Mouse (Mus musculus) CH12.LX (cell line): ENCODE measurements around the gene Tfdp1. TPM values are rescaled to one million over a fixed set of nuclear protein-coding genes. Genes with fewer than 3 reads are reported as not detected.

ENCODE experiments used
- DNase-seq: peaks from one replicate; pipeline ENCODE4 v3.0.0-alpha.2; 2013; ENCODE audit errors: extremely low read depth
- H3K27ac ChIP-seq: 2 replicates; pipeline ENCODE4 v1.5.1; 2012; ENCODE audit warnings: low read depth, mild to moderate bottlenecking, control low read depth, moderate library complexity; ENCODE audit not compliant: insufficient read depth
- H3K27me3 ChIP-seq: replicated peaks from 2 replicates; pipeline ENCODE3; 2012; ENCODE audit warnings: inconsistent platforms
- H3K36me3 ChIP-seq, 2 experiments: replicated peaks in 1 of 2; 2 replicates each; pipeline versions ENCODE3 to v1.6.1; 2012; ENCODE audit warnings: inconsistent platforms in 1 of 2, low read length in 1 of 2, mild to moderate bottlenecking in 1 of 2, mixed read lengths in 1 of 2, moderate library complexity in 1 of 2; ENCODE audit not compliant: control insufficient read depth in 1 of 2, insufficient read depth in 1 of 2
- H3K4me1 ChIP-seq, 2 experiments: 2 replicates each; pipeline ENCODE4 v1.6.1; 2012; ENCODE audit warnings: inconsistent platforms in 1 of 2, moderate library complexity in 1 of 2; ENCODE audit not compliant: insufficient read depth in 2 of 2, control insufficient read depth in 1 of 2
- H3K4me2 ChIP-seq: 2 replicates; pipeline ENCODE4 v1.6.1; 2012; ENCODE audit warnings: low read depth, mild to moderate bottlenecking, control low read depth; ENCODE audit not compliant: poor library complexity, insufficient read depth, severe bottlenecking
- H3K4me3 ChIP-seq, 3 experiments: fragments of 150-350 bp in 1 of 3; sonication (generic) in 1 of 3; replicated peaks in 1 of 3; 2 replicates each; pipeline versions ENCODE3 to v1.5.1; 2011 to 2012; ENCODE audit warnings: low read depth in 2 of 3, low read length in 2 of 3, mild to moderate bottlenecking in 2 of 3, moderate library complexity in 2 of 3, control low read depth in 1 of 3, improper control_type of control experiment in 1 of 3, inconsistent platforms in 1 of 3, mixed read lengths in 1 of 3; ENCODE audit not compliant: poor library complexity in 1 of 3
- H3K79me2 ChIP-seq: replicated peaks from 2 replicates; pipeline ENCODE4 v1.6.1; 2012; ENCODE audit warnings: mild to moderate bottlenecking, moderate library complexity; ENCODE audit not compliant: control insufficient read depth, poor library complexity, insufficient read depth, severe bottlenecking; ENCODE audit errors: extremely low read depth
- H3K9ac ChIP-seq: 2 replicates; pipeline ENCODE4 v1.6.1; 2012; ENCODE audit warnings: low read depth, mild to moderate bottlenecking, control low read depth, moderate library complexity; ENCODE audit not compliant: insufficient read depth
- H3K9me3 ChIP-seq: replicated peaks from 2 replicates; pipeline ENCODE3; 2012; ENCODE audit warnings: low read length, inconsistent platforms, mixed read lengths
- BHLHE40 ChIP-seq: IDR thresholded peaks from 2 replicates; pipeline ENCODE4 v1.6.1; 2011; ENCODE audit warnings: mild to moderate bottlenecking, low read depth, low read length, improper control_type of control experiment
- CHD2 ChIP-seq: IDR thresholded peaks from 2 replicates; pipeline ENCODE4 v1.6.1; 2011; ENCODE audit warnings: low read length, improper control_type of control experiment
- GABPA ChIP-seq: IDR thresholded peaks from 2 replicates; pipeline ENCODE4 v1.6.1; 2012; ENCODE audit warnings: low read depth, low read length, improper control_type of control experiment, inconsistent platforms; ENCODE audit not compliant: insufficient replicate concordance
- HCFC1 ChIP-seq: IDR thresholded peaks from 2 replicates; pipeline ENCODE4 v1.6.1; 2012; ENCODE audit warnings: low read depth, mild to moderate bottlenecking, inconsistent platforms, low read length, improper control_type of control experiment
- IRF4 ChIP-seq: IDR thresholded peaks from 2 replicates; pipeline ENCODE4 v1.6.1; 2014; ENCODE audit warnings: low read depth, mild to moderate bottlenecking, inconsistent platforms, low read length, improper control_type of control experiment
- JUND ChIP-seq: conservative IDR thresholded peaks from 2 replicates; pipeline ENCODE4 v1.6.1; 2011; ENCODE audit warnings: low read depth, low read length, improper control_type of control experiment
- MAX ChIP-seq: IDR thresholded peaks from 2 replicates; pipeline ENCODE4 v1.6.1; 2011; ENCODE audit warnings: low read length, improper control_type of control experiment
- MAZ ChIP-seq: IDR thresholded peaks from 2 replicates; pipeline ENCODE4 v1.6.1; 2012; ENCODE audit warnings: low read depth, mild to moderate bottlenecking, inconsistent platforms, low read length, improper control_type of control experiment, moderate library complexity
- MYC ChIP-seq: IDR thresholded peaks from 2 replicates; pipeline ENCODE4 v1.6.1; 2011; ENCODE audit warnings: low read depth, mild to moderate bottlenecking, improper control_type of control experiment, low read length
- NELFE ChIP-seq: IDR thresholded peaks from 2 replicates; pipeline ENCODE4 v1.6.1; 2011; ENCODE audit warnings: low read depth, low read length, improper control_type of control experiment
- RCOR1 ChIP-seq: conservative IDR thresholded peaks from 2 replicates; pipeline ENCODE4 v1.6.1; 2012; ENCODE audit warnings: low read depth, mild to moderate bottlenecking, inconsistent platforms, low read length, improper control_type of control experiment
- UBTF ChIP-seq: IDR thresholded peaks from 2 replicates; pipeline ENCODE4 v1.6.1; 2012; ENCODE audit warnings: low read depth, mild to moderate bottlenecking, inconsistent platforms, low read length, improper control_type of control experiment, moderate library complexity
- USF1 ChIP-seq: IDR thresholded peaks from 2 replicates; pipeline ENCODE4 v1.6.1; 2014; ENCODE audit warnings: low read depth, mild to moderate bottlenecking, inconsistent platforms, low read length, improper control_type of control experiment
- USF2 ChIP-seq: conservative IDR thresholded peaks from 2 replicates; pipeline ENCODE4 v1.6.1; 2011; ENCODE audit warnings: low read depth, low read length, improper control_type of control experiment
- ZC3H11A ChIP-seq: IDR thresholded peaks from 2 replicates; pipeline ENCODE4 v1.6.1; 2012; ENCODE audit warnings: low read depth, mild to moderate bottlenecking, inconsistent platforms, low read length, improper control_type of control experiment
- ZMIZ1 ChIP-seq: IDR thresholded peaks from 2 replicates; pipeline ENCODE4 v1.6.1; 2012; ENCODE audit warnings: low read depth, mild to moderate bottlenecking, inconsistent platforms, low read length, improper control_type of control experiment
- dilution Hi-C: fragments of 300-500 bp; cut with MboI; formaldehyde crosslinking; loops from 2 replicates; pipeline ENCODE4 v1.14.3; 2020; ENCODE audit warnings: low sequenced_read_pairs; ENCODE audit not compliant: extremely low pct_unique_long_range_greater_than_20kb, extremely low pct_ligation_motif_present
- in situ Hi-C: fragments of 300-500 bp; cut with MboI; formaldehyde crosslinking; loops from 3 replicates; pipeline ENCODE4 v1.14.3; 2019; ENCODE audit warnings: low sequenced_read_pairs, low pct_ligation_motif_present, low pct_unique_long_range_greater_than_20kb, mixed read lengths
- polyA plus RNA-seq: library from polyadenylated mRNA; unstranded; fragments of >175 nt; gene quantifications from 2 replicates; pipeline ENCODE4 v1.2.1, GENCODE M21; 2012; ENCODE audit warnings: low read depth; ENCODE audit not compliant: insufficient read length
- total RNA-seq, 2 experiments: library from RNA; depleted of rRNA; stranded (reverse); fragments of 300-350 nt in 1 of 2; fragments of >200 nt in 1 of 2; gene quantifications; 2 replicates each; pipeline ENCODE4 v1.2.3; 2012 to 2014

The Tfdp1 gene
- total and polyA plus RNA-seq, 3 experiments: 189 to 338 (median 301) TPM

GRCm38 (mm10) chr8:13293677-13294470 lies 44.7 kb upstream of the Tfdp1 start (continued):
- TF ChIP-seq JUND: peak; percentile 86
- TF ChIP-seq UBTF: no peak

GRCm38 (mm10) chr8:13299571-13299970 lies 39.0 kb upstream of the Tfdp1 start:
- DNase-seq: no peak
- Histone ChIP-seq H3K4me1 (no peaks in the 10 kb centered on the region), H3K4me3 (no peak overlapping the region), H3K27ac (no peak overlapping the region), H3K9me3 (peaks cover 7% of the 10 kb centered on the region), H3K4me2 (no peak overlapping the region), H3K36me3 (peaks cover 50 to 66% of the 10 kb centered on the region in 2 experiments), H3K79me2 (no peaks in the 10 kb centered on the region), H3K9ac (no peak overlapping the region), H3K27me3 (no peaks in the 10 kb centered on the region)
- TF ChIP-seq NELFE: no peak
- TF ChIP-seq ZMIZ1: no peak
- TF ChIP-seq JUND: no peak
- no peak for TF ChIP-seq HCFC1
- no peak for TF ChIP-seq IRF4
- no peak for TF ChIP-seq MYC
- no peak for TF ChIP-seq MAX
- TF ChIP-seq ZC3H11A: no peak
- TF ChIP-seq MAZ: no peak
- no peak for TF ChIP-seq CHD2
- no peak for TF ChIP-seq BHLHE40
- no peak for TF ChIP-seq USF2
- no peak for TF ChIP-seq GABPA
- TF ChIP-seq USF1: no peak
- in situ Hi-C loops (no loop called here), dilution Hi-C loops (no loop called here)

- no peak overlapping the region for H3K4me2 ChIP-seq
- H3K27me3 ChIP-seq: no peaks in the 10 kb centered on the region
- H3K4me1 ChIP-seq: no peaks in the 10 kb centered on the region
- dilution Hi-C loops: no loop called here
- H3K9ac ChIP-seq: no peak overlapping the region
- H3K9me3 ChIP-seq: peaks cover 9% of the 10 kb centered on the region
- in situ Hi-C loops: no loop called here
- H3K4me3 ChIP-seq: no peak overlapping the region
- no peak for DNase-seq
- H3K36me3 ChIP-seq: peaks cover 36 to 63% of the 10 kb centered on the region in 2 experiments
- no peak overlapping the region for H3K27ac ChIP-seq
- no peak for TF ChIP-seq RCOR1
- TF ChIP-seq ZMIZ1: no peak
- no peak for TF ChIP-seq MAX
- no peak for TF ChIP-seq MAZ
- no peaks in the 10 kb centered on the region for H3K79me2 ChIP-seq
These were observed 37.5 kb upstream of the Tfdp1 start for GRCm38 (mm10) chr8:13301036-13301435.
